Mouse (Mus musculus): ENCODE measurements around the gene Rmdn2. TPM values are rescaled to one million over a fixed set of nuclear protein-coding genes. Genes with fewer than 3 reads are reported as not detected.

The Rmdn2 gene
- polyA plus RNA-seq, 1 experiment = 0.53 TPM

- 82% methylated on average over 5 of the region's 5 CpGs for WGBS
- TF ChIP-seq POLR2A (IDR thresholded peaks at IDR 0.05; ENCODE audit: low read depth, low read length) (no peak), CTCF (IDR thresholded peaks at IDR 0.05; ENCODE audit: extremely low read depth, insufficient read length, insufficient replicate concordance, low read depth, low read length) (no peak)
- Histone ChIP-seq H3K36me3 (ENCODE audit: control insufficient read depth, insufficient read depth, low read length) (no peaks in the 10 kb centered on the region), H3K4me1 (ENCODE audit: control insufficient read depth, insufficient read depth, insufficient read length, low read length) (no peaks in the 10 kb centered on the region), H3K4me3 (ENCODE audit: low read depth, low read length) (no peak overlapping the region), H3K27me3 (ENCODE audit: control insufficient read depth, insufficient read depth, low read length) (no peaks in the 10 kb centered on the region), H3K27ac (ENCODE audit: insufficient read depth, low read depth, low read length) (no peak overlapping the region)
Measured at GRCm38 (mm10) chr17:79726613-79727012, 115.0 kb downstream of the Rmdn2 start.

GRCm38 (mm10) chr17:79728053-79728584, 116.5 kb downstream of the Rmdn2 start:
- Histone ChIP-seq H3K36me3 (ENCODE audit: control insufficient read depth, insufficient read depth, low read length) (no peaks in the 10 kb centered on the region), H3K4me3 (ENCODE audit: low read depth, low read length) (no peak overlapping the region), H3K27ac (ENCODE audit: insufficient read depth, low read depth, low read length) (no peak overlapping the region), H3K27me3 (ENCODE audit: control insufficient read depth, insufficient read depth, low read length) (no peaks in the 10 kb centered on the region), H3K4me1 (ENCODE audit: control insufficient read depth, insufficient read depth, insufficient read length, low read length) (no peaks in the 10 kb centered on the region)
- WGBS = 34% methylated on average over 14 of the region's 14 CpGs
- TF ChIP-seq CTCF (IDR thresholded peaks at IDR 0.05; ENCODE audit: extremely low read depth, insufficient read length, insufficient replicate concordance, low read depth, low read length) = no peak
- no peak for TF ChIP-seq POLR2A (IDR thresholded peaks at IDR 0.05; ENCODE audit: low read depth, low read length)

- WGBS = 28% methylated on average over 16 of the region's 16 CpGs
- Histone ChIP-seq H3K27me3 (ENCODE audit: control insufficient read depth, insufficient read depth, low read length) (no peaks in the 10 kb centered on the region), H3K27ac (ENCODE audit: insufficient read depth, low read depth, low read length) (no peak overlapping the region), H3K4me1 (ENCODE audit: control insufficient read depth, insufficient read depth, insufficient read length, low read length) (no peaks in the 10 kb centered on the region), H3K4me3 (ENCODE audit: low read depth, low read length) (no peak overlapping the region), H3K36me3 (ENCODE audit: control insufficient read depth, insufficient read depth, low read length) (no peaks in the 10 kb centered on the region)
- no peak for TF ChIP-seq CTCF (IDR thresholded peaks at IDR 0.05; ENCODE audit: extremely low read depth, insufficient read length, insufficient replicate concordance, low read depth, low read length)
- TF ChIP-seq POLR2A (IDR thresholded peaks at IDR 0.05; ENCODE audit: low read depth, low read length) = no peak
Measured at GRCm38 (mm10) chr17:79728585-79729503, 117.2 kb downstream of the Rmdn2 start.

- whole genome bisulfite sequencing = 46% methylated on average over 8 of the region's 8 CpGs
- TF ChIP-seq CTCF (IDR thresholded peaks at IDR 0.05; ENCODE audit: extremely low read depth, insufficient read length, insufficient replicate concordance, low read depth, low read length) (no peak), POLR2A (IDR thresholded peaks at IDR 0.05; ENCODE audit: low read depth, low read length) (no peak)
- Histone ChIP-seq H3K27me3 (ENCODE audit: control insufficient read depth, insufficient read depth, low read length) (no peaks in the 10 kb centered on the region), H3K4me3 (ENCODE audit: low read depth, low read length) (no peak overlapping the region), H3K27ac (ENCODE audit: insufficient read depth, low read depth, low read length) (no peak overlapping the region), H3K4me1 (ENCODE audit: control insufficient read depth, insufficient read depth, insufficient read length, low read length) (no peaks in the 10 kb centered on the region), H3K36me3 (ENCODE audit: control insufficient read depth, insufficient read depth, low read length) (no peaks in the 10 kb centered on the region)
Measured at GRCm38 (mm10) chr17:79730988-79731387, 119.3 kb downstream of the Rmdn2 start.

- 45% methylated on average over 4 of the region's 4 CpGs for WGBS
- TF ChIP-seq CTCF (IDR thresholded peaks at IDR 0.05; ENCODE audit: extremely low read depth, insufficient read length, insufficient replicate concordance, low read depth, low read length) = no peak
- Histone ChIP-seq H3K27me3 (ENCODE audit: control insufficient read depth, insufficient read depth, low read length) (no peaks in the 10 kb centered on the region), H3K4me3 (ENCODE audit: low read depth, low read length) (no peak overlapping the region), H3K36me3 (ENCODE audit: control insufficient read depth, insufficient read depth, low read length) (no peaks in the 10 kb centered on the region), H3K4me1 (ENCODE audit: control insufficient read depth, insufficient read depth, insufficient read length, low read length) (no peaks in the 10 kb centered on the region), H3K27ac (ENCODE audit: insufficient read depth, low read depth, low read length) (no peak overlapping the region)
Measured at GRCm38 (mm10) chr17:79733039-79733438, 121.4 kb downstream of the Rmdn2 start.

GRCm38 (mm10) chr17:79737598-79737997, 125.9 kb downstream of the Rmdn2 start:
- Histone ChIP-seq H3K27me3 (ENCODE audit: control insufficient read depth, insufficient read depth, low read length) (no peaks in the 10 kb centered on the region), H3K27ac (ENCODE audit: insufficient read depth, low read depth, low read length) (no peak overlapping the region), H3K36me3 (ENCODE audit: control insufficient read depth, insufficient read depth, low read length) (no peaks in the 10 kb centered on the region), H3K4me1 (ENCODE audit: control insufficient read depth, insufficient read depth, insufficient read length, low read length) (no peaks in the 10 kb centered on the region), H3K4me3 (ENCODE audit: low read depth, low read length) (no peak overlapping the region)
- TF ChIP-seq CTCF (IDR thresholded peaks at IDR 0.05; ENCODE audit: extremely low read depth, insufficient read length, insufficient replicate concordance, low read depth, low read length) (no peak), POLR2A (IDR thresholded peaks at IDR 0.05; ENCODE audit: low read depth, low read length) (no peak)
- 78% methylated on average over 3 of the region's 3 CpGs for WGBS

GRCm38 (mm10) chr17:79738847-79739498, 127.3 kb downstream of the Rmdn2 start:
- H3K4me1 ChIP-seq (ENCODE audit: control insufficient read depth, insufficient read depth, insufficient read length, low read length) = no peaks in the 10 kb centered on the region
- H3K27ac ChIP-seq (ENCODE audit: insufficient read depth, low read depth, low read length) = no peak overlapping the region
- H3K27me3 ChIP-seq (ENCODE audit: control insufficient read depth, insufficient read depth, low read length) = no peaks in the 10 kb centered on the region; the same call in 1 of the 2 replicates
- no peak overlapping the region for H3K4me3 ChIP-seq (ENCODE audit: low read depth, low read length)
- TF ChIP-seq POLR2A (IDR thresholded peaks at IDR 0.05; ENCODE audit: low read depth, low read length) (no peak), CTCF (IDR thresholded peaks at IDR 0.05; ENCODE audit: extremely low read depth, insufficient read length, insufficient replicate concordance, low read depth, low read length) (no peak)
- WGBS = 60% methylated on average over 5 of the region's 5 CpGs
- no peaks in the 10 kb centered on the region for H3K36me3 ChIP-seq (ENCODE audit: control insufficient read depth, insufficient read depth, low read length)

Measured in small intestine, adult 2 months (tissue).